Mouse (Mus musculus) hindbrain, embryonic 16.5 days (tissue): ENCODE results near the gene Wdr26. TPM values are rescaled to one million over a fixed set of nuclear protein-coding genes. Genes with fewer than 3 reads are reported as not detected.

Experiments used
- ATAC-seq: fragments of 200-750 bp; cut with Nextera tagmentation; 2 replicates; pipeline ENCODE4 v1.8.0; 2017; ENCODE audit warnings: moderate TSS enrichment, moderate library complexity
- H3K27ac ChIP-seq: fragments of 300-500 bp; sonication (generic); 2 replicates; pipeline ENCODE4 v1.5.1; 2014; ENCODE audit warnings: low read depth, mild to moderate bottlenecking, control low read depth, low read length, moderate library complexity
- H3K27me3 ChIP-seq: fragments of 300-500 bp; sonication (generic); replicated peaks from 2 replicates; pipeline ENCODE4 v1.6.1; 2014; ENCODE audit warnings: low read length; ENCODE audit not compliant: control insufficient read depth, insufficient read depth
- H3K36me3 ChIP-seq: fragments of 300-500 bp; sonication (generic); 2 replicates; pipeline ENCODE4 v1.6.1; 2014; ENCODE audit warnings: mild to moderate bottlenecking, low read length, moderate library complexity, mixed read lengths; ENCODE audit not compliant: control insufficient read depth, insufficient read depth
- H3K4me1 ChIP-seq: fragments of 300-500 bp; sonication (generic); 2 replicates; pipeline ENCODE4 v1.6.1; 2014; ENCODE audit warnings: low read depth, low read length; ENCODE audit not compliant: control insufficient read depth, insufficient read depth
- H3K4me2 ChIP-seq: fragments of 300-500 bp; sonication (generic); 2 replicates; pipeline ENCODE4 v1.6.1; 2014; ENCODE audit warnings: mild to moderate bottlenecking, low read length, control low read depth, moderate library complexity
- H3K4me3 ChIP-seq: fragments of 300-500 bp; sonication (generic); 2 replicates; pipeline ENCODE4 v1.5.1; 2014; ENCODE audit warnings: mild to moderate bottlenecking, low read length, control low read depth, moderate library complexity
- H3K9ac ChIP-seq: fragments of 300-500 bp; sonication (generic); 2 replicates; pipeline ENCODE4 v1.6.1; 2014; ENCODE audit warnings: low read depth, mild to moderate bottlenecking, control low read depth, low read length, moderate library complexity
- H3K9me3 ChIP-seq: fragments of 300-500 bp; sonication (generic); 2 replicates; pipeline ENCODE4 v1.6.1; 2014; ENCODE audit warnings: mild to moderate bottlenecking, low read length, moderate library complexity; ENCODE audit not compliant: control insufficient read depth
- WGBS: fragments of 180-500 bp; shearing (Covaris S2); extraction: QIAGEN DNeasy Blood & Tissue Kit; methylation state at CpG from one replicate; pipeline ENCODE4 v1.1.7; 2014; 5-methylcytosine and 5-hydroxymethylcytosine counted together
- polyA plus RNA-seq: library from polyadenylated mRNA; unstranded; fragments of >200 nt; fragmentation: Nextera tagmentation; extraction: Ambion mirVana; gene quantifications from 2 replicates; pipeline ENCODE4 v1.2.1, GENCODE M21; 2015

Wdr26 gene
- polyA plus RNA-seq, 1 experiment from 2014 or later, result 30.0 TPM

DNA sequence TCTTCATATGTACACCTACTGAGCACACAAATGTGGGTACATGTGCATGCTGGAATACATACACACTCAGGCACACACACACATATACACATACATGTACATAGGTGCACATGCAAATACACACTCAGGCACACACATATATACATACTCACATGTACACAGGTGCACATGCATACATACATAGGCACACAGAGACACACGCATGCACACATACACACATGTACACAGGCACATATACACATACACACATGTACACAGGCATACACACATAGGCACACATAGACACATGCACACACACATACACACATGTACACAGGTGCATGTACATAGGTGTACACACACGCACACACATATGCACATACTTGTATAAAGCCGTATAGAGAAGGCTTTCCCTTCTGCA, 29.4 kb upstream of the Wdr26 start:
- 97% methylated on average over 3 of the region's 3 CpGs for WGBS
- H3K9ac ChIP-seq, result no peak overlapping the region
- H3K27me3 ChIP-seq, result no peaks in the 10 kb centered on the region
- no peak overlapping the region for H3K4me2 ChIP-seq
- no peak for ATAC-seq
- H3K9me3 ChIP-seq, result no peaks in the 10 kb centered on the region
- no peak overlapping the region for H3K4me3 ChIP-seq
- no peak overlapping the region for H3K27ac ChIP-seq
- H3K4me1 ChIP-seq, result no peaks in the 10 kb centered on the region
- H3K36me3 ChIP-seq, result no peaks in the 10 kb centered on the region

DNA sequence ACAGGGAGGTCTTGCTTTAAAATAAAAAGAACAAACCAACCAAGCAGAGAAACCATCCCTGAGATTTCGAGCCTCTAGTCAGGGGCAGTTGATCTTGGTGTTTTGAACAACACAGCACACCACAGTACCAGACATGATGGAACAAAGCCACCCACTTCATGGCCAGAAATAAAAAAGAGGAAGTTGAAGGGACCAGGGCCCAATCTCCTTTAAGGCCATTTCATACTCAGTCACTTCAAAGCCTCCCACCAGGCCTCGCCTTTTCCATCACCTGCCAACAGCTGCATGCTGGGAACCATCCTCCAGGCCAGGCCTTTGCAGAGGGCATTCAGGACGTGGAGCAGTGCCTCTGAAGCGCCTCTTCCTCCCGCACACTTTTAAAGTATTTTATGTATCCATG, 25.5 kb upstream of the Wdr26 start:
- Histone ChIP-seq H3K36me3 (no peaks in the 10 kb centered on the region), H3K4me2 (no peak overlapping the region), H3K4me3 (no peak overlapping the region), H3K4me1 (no peaks in the 10 kb centered on the region), H3K27ac (no peak overlapping the region), H3K9me3 (no peaks in the 10 kb centered on the region), H3K27me3 (no peaks in the 10 kb centered on the region), H3K9ac (no peak overlapping the region)
- WGBS, result 76% methylated on average over 5 of the region's 5 CpGs
- no peak for ATAC-seq

DNA sequence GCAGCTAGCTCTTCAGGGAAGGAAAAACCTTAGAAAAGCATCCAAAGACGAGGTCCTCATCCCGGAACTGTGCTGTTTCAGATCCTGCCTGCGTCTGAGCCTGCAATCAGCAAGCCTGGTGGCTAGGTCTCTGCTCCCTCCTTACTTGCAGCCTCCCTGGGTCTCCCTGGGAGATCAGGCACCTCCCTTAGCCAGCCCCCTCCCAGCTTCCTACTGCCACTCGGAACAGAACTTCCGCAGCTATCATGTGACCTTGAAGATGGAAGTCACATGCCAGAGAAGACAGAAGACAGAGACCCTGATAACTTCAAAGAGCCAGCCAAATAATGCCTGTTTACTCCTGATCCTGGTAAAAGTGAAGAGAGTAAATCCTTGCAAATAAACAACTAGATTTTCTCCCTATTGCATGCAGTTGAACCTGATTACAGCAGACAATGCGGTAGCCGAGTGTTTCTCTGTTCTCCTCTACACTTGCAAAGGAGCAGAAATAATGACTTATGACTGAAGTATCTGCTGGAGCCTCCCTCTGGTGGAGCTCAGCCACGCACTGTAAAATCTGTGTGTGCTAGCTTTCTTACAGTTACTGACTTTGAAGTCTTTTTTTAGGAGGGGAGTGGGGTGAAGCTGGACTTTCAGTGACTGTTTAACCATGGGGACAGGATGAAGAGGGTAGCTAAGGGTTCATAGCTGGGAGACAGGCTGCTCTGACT, 22.7 kb upstream of the Wdr26 start:
- Histone ChIP-seq H3K36me3 (no peaks in the 10 kb centered on the region), H3K9me3 (no peaks in the 10 kb centered on the region), H3K4me1 (no peaks in the 10 kb centered on the region), H3K27me3 (no peaks in the 10 kb centered on the region), H3K4me3 (no peak overlapping the region), H3K9ac (no peak overlapping the region), H3K27ac (no peak overlapping the region), H3K4me2 (no peak overlapping the region)
- WGBS, result 50% methylated on average over 8 of the region's 8 CpGs
- ATAC-seq, result no peak

DNA sequence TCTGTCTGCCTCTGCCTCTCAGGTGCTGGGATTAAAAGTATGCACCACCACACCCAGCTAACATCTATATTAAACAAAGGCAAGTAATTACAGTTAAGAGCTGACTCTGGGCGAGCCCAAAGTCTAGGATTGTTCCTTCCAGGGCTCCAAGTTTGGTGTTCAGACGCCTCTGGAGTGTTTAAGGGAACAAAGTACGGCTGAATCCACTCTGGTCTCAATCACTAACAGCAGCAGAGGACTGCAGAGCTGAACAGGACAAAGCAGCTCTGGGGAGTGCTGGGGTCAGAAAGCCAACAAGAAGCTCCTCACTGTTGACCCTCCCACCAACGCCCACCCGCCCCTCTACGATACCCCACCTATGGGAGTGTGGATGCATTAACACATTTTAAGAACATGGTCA, 21.9 kb upstream of the Wdr26 start:
- H3K9me3 ChIP-seq, result no peaks in the 10 kb centered on the region
- no peak for ATAC-seq
- no peak overlapping the region for H3K4me3 ChIP-seq
- no peak overlapping the region for H3K27ac ChIP-seq
- no peak overlapping the region for H3K9ac ChIP-seq
- no peaks in the 10 kb centered on the region for H3K4me1 ChIP-seq
- WGBS, result 90% methylated on average over 6 of the region's 6 CpGs
- H3K4me2 ChIP-seq, result no peak overlapping the region
- no peaks in the 10 kb centered on the region for H3K36me3 ChIP-seq
- H3K27me3 ChIP-seq, result no peaks in the 10 kb centered on the region

DNA sequence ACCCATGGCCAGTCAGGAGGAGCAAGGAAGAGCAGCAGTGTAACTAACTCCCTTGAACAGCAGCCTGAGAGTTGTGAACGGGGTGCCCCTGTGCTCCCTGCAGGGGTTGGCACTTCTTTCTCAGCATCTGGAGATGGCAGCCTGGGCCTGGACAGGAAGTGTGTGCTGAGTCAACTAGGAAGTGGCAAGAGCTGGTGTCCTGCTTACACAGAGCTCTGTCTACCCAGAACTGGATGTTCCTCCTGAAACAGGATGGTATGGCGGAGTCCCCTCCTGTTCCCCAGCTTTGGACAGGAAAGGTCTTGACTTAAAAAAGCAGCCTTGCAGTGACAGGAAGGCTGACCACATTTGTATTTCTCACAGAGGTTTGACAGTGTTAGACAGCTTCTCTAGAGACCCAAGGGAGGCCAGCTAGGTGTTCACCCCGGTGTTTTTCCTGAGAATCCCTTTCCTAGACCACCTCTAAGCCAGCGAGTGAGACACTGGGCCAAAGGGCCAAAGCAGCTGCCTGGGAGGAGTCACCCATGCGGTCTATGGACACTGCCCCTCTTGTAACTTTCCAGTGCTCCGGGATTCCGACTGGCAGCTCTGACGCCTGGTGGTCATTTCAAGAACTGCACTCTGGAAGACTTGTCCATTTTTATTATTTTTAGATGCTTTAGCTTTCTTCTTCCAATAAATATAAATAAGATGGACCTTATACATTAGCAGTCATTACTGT, 20.7 kb upstream of the Wdr26 start:
- Histone ChIP-seq H3K4me3 (no peak overlapping the region), H3K9ac (no peak overlapping the region), H3K27me3 (no peaks in the 10 kb centered on the region), H3K4me2 (no peak overlapping the region), H3K9me3 (no peaks in the 10 kb centered on the region), H3K4me1 (peaks cover 2% of the 10 kb centered on the region; the same call in 1 of the 2 replicates), H3K36me3 (no peaks in the 10 kb centered on the region), H3K27ac (no peak overlapping the region)
- 25% methylated on average over 8 of the region's 8 CpGs for WGBS
- no peak for ATAC-seq

DNA sequence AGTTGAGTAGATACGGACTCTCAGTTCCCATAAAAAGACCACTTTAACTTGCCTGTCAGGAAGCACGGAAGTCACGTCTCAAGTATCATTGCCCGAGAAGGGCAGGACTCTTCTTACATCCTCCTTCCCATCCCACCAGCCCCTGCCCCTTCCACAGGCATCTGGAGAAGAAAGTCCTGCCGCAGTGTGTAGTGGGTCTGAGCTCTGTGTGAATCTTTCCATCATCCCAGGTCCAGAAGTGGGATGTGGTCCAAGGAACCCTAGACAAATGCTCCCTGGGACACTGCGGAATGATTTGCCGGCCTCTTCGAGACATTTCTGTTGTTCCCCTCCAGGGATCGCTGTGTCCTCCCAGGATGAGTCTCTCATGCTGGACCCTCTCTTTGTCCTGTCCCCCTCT, 20.0 kb upstream of the Wdr26 start:
- H3K4me2 ChIP-seq, result no peak overlapping the region
- H3K27me3 ChIP-seq, result no peaks in the 10 kb centered on the region
- ATAC-seq, result no peak
- H3K4me1 ChIP-seq, result peaks cover 2% of the 10 kb centered on the region; the same call in 1 of the 2 replicates
- no peak overlapping the region for H3K4me3 ChIP-seq
- no peak overlapping the region for H3K9ac ChIP-seq
- no peak overlapping the region for H3K27ac ChIP-seq
- 80% methylated on average over 9 of the region's 9 CpGs for WGBS
- H3K9me3 ChIP-seq, result no peaks in the 10 kb centered on the region
- H3K36me3 ChIP-seq, result no peaks in the 10 kb centered on the region

DNA sequence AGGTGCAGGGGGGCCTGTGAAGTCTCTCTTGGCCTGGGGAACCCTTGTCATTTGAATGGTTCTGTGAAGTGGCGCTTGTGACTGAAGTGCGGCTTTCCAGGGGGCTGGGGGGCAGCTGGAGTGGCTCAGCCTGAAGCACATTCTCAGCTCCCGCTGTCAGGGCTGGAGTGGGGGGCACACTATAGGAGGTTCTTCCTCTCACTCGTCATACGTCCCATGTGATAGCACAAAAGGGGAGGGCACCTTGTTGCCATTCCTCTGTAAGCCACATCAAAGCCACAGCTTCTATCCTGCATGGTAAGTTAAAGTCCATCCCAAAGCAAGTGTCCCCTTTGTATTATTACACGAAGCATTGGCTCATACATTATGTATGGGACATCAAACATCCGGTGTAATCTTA, 19.5 kb upstream of the Wdr26 start:
- H3K4me3 ChIP-seq, result no peak overlapping the region
- no peaks in the 10 kb centered on the region for H3K36me3 ChIP-seq
- peaks cover 2% of the 10 kb centered on the region; the same call in 1 of the 2 replicates for H3K4me1 ChIP-seq
- WGBS, result 42% methylated on average over 7 of the region's 7 CpGs
- H3K9me3 ChIP-seq, result no peaks in the 10 kb centered on the region
- H3K9ac ChIP-seq, result no peak overlapping the region
- no peak overlapping the region for H3K4me2 ChIP-seq
- no peak for ATAC-seq
- no peak overlapping the region for H3K27ac ChIP-seq
- H3K27me3 ChIP-seq, result no peaks in the 10 kb centered on the region

DNA sequence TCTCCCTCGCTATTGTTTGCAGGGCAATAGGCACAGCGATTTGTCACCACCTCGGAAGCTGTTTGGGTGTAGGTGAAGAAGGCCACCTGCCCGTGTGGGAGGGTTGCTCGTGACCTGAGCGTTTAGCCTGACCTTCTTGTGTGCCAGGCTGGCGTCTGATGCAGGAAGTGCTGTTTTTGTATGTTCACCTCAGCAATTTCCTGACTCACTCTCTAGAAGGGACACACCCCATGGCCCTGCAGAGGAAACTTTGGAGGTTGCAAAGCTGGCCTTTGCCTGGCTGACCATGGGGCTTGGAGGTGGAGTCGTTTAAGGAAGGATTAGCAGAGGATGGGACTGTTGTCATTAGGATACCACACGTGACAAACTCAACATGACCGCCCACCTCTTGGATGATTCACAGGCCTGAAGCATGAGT, 18.9 kb upstream of the Wdr26 start:
- Histone ChIP-seq H3K9me3 (no peaks in the 10 kb centered on the region), H3K9ac (no peak overlapping the region), H3K27me3 (no peaks in the 10 kb centered on the region), H3K4me3 (no peak overlapping the region), H3K4me2 (no peak overlapping the region), H3K27ac (no peak overlapping the region), H3K4me1 (peaks cover 2% of the 10 kb centered on the region; the same call in 1 of the 2 replicates), H3K36me3 (no peaks in the 10 kb centered on the region)
- 44% methylated on average over 10 of the region's 10 CpGs for WGBS
- ATAC-seq, result no peak

DNA sequence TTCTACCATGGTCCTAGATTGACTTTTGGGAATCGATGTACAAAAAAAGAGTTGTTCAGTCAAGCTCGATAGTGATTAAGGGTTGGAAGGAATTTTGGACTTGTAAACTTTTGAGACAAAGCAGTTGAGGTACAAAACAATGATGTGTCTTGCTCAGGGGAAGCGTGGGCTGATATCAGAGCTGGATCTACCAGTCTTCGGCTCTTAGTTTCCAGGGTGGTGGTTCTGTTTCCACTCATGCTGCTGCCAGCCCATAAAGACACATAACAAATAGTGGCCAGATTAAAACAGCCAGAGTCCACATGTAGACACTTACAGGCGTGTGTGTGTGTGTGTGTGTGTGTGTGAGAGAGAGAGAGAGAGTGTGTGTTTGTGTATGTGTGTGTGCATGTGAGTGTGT, 17.2 kb upstream of the Wdr26 start:
- H3K9ac ChIP-seq, result no peak overlapping the region

More for the DNA sequence above, 17.2 kb upstream of the Wdr26 start:
- no peak overlapping the region for H3K4me2 ChIP-seq
- H3K4me3 ChIP-seq, result no peak overlapping the region
- H3K4me1 ChIP-seq, result peaks cover 2% of the 10 kb centered on the region; the same call in 1 of the 2 replicates
- 93% methylated on average over 5 of the region's 5 CpGs for WGBS
- no peaks in the 10 kb centered on the region for H3K36me3 ChIP-seq
- H3K9me3 ChIP-seq, result no peaks in the 10 kb centered on the region
- no peak for ATAC-seq
- H3K27ac ChIP-seq, result no peak overlapping the region
- no peaks in the 10 kb centered on the region for H3K27me3 ChIP-seq
